Mouse (Mus musculus) T-helper 2 cell (primary cell): ENCODE data around the gene Mdm2.
"Not testable (repeated sequence)": the region's sequence is repeated elsewhere in the genome, so short reads cannot be mapped to it uniquely, and the experiment has no call there.

Experiments used
- in situ Hi-C: fragments of 300-600 bp; cut with MboI, MseI; formaldehyde crosslinking; loops from one replicate; pipeline ENCODE4 v1.15.1; 2025; ENCODE audit warnings: high pct_unique_total_duplicates

The Mdm2 gene

DNA sequence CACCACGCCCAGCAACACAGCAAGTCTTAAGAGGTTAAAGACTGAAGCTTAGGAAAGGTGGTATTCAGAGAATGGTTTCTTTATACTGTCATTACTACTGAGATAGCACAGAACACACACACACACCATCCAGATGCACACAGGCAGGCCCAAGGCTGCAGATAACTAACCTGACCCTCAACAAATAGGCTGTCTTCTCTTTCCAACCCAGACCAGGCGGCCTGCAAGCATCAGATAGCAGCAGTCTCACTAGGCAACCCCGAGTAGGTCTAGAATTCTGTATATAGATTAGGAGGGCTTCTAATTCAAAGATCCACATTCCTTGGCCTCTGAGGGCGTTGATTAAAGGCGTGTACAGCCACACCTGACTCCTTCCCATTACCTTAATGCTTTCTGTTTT lies 21.6 kb upstream of the Mdm2 start:
- in situ Hi-C loops = no loop called here

DNA sequence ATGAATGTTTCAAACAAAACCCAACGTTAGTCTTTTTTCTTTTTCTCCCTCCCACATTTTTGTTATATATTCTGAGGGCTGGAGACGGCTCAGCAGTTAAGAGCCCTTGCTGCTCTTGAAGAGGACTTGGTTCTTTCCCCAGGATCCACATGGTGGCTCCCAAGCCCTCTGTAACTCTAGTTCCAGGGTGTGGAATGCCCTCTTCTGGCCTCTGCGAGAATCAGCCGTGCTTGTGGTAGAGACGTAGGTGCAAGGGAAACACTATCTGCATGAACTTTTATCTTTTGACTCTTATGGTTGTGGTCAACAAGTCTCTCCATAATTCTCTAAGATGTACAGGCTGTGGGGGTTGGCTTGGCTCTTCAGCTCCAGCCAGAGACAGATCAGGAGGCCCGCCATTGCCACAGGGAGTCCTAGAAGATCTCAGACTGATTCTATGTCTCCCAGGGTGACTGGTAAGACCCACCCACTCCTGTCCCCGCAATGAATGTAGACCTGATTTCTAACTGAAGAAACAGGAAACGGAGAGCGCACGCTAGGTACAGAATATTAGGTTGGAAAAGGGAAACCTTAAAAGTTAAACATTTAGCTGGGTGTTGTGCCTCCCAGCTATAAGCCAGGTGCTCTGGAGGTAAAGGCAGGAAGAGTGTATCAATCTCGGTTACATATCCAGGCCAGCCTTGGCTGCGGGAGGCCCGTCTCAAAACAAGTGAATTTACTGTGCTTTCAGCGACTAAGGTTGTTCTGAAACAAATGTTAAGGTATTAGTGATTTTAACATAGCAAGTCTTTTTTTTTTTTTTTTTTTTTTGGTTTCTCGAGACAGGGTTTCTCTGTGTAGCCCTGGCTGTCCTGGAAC lies 20.9 kb upstream of the Mdm2 start:
- in situ Hi-C loops = no loop called here

DNA sequence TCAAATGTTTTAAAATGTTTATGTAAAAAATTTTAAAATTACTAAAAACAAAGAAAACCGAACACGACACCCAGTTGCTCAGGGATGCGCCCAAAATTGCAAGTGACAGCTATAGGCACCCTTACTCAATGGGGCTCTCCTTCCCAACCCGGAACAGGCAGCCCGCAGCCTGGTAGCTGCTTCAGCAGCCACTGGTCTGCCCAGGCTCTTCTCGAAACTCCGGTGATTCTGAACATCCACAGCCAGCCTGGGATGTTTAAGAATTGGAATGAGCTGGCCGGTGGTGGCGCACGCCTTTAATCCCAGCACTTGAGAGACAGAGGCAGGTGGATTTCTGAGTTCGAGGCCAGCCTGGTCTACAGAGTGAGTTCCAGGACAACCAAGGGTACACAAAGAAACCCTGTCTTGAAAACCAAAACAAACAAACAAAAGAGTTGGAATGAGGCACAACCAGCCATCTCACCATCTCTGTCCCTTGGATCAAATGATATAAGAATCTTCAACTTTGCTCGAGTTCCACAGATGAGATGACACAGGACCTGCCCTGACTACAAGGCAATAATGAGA lies 20.2 kb upstream of the Mdm2 start:
- in situ Hi-C loops = no loop called here

DNA sequence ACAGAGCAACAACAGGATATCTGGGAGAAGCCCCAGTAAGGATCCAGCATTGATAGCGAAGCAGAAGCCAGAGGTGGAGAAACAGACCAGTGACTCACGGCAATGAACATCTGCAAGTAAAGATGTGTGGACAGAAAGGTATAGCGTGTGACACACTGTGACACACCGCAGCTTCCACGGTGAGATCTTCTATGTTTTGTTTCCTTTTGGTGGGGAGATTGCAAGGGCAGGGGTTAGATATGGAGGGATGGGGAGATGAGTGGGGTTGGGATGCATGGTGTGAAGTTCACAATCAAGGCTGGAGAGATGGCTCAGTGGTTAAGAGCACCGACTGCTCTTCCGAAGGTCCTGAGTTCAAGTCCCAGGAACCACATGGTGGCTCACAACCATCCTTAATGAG lies 19.6 kb upstream of the Mdm2 start:
- in situ Hi-C loops = no loop called here

DNA sequence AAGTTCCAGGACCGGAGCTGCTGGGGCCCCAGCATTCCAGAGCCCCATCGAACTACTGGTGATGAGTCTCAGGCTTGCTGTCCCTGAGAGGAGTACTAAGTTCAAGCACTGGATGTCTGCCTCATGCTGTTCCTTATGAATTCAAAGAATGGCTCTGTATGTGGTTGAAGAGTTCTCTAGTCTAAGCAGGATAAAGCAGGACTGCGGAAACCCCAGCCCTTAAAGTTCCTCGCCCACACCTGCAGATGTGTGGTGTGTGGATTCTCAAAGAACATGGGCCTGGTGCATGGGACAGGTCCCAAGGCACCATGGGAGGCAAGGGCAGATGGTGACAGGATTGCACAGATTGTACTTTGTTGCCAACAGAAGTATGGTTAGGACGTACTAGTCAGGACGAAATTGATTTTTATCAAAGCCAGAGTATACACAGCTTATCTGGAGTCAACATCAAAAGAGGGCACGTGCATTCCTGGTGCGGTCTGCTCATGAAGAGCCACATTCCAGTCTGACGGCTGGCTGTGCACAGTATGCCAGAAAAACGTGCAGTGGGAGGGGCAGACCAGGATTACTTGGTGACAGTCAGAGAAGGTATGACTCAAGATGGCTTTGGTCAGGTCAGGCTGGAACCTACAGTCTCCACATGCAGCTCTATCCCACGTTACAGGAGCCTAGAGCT lies 18.7 kb upstream of the Mdm2 start:
- in situ Hi-C loops = loop anchor here (10.0 kb wide), 1 partner anchor 306 kb away; no protein-coding TSS in a partner anchor

DNA sequence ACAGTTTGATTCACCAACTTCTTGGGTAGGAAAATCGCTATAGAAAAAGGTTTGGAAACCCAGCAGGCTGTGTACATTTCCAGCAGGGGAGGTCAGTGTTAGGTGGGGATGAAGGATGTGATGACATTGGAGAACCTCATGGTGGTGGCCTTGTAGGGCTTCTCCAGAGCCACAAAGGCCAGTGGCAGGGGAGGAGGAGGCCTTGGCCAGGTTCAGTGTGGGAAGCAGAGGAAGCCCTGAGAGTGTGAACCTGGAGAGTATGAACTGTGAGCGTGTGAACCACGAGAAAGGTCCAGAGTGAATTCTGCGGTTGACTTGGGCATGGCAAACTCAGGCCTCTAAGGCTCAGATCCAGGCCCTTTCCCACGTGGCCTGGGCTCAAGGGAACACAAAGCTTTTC lies 18.0 kb upstream of the Mdm2 start:
- in situ Hi-C loops = loop anchor here (10.0 kb wide), 1 partner anchor 306 kb away; no protein-coding TSS in a partner anchor

DNA sequence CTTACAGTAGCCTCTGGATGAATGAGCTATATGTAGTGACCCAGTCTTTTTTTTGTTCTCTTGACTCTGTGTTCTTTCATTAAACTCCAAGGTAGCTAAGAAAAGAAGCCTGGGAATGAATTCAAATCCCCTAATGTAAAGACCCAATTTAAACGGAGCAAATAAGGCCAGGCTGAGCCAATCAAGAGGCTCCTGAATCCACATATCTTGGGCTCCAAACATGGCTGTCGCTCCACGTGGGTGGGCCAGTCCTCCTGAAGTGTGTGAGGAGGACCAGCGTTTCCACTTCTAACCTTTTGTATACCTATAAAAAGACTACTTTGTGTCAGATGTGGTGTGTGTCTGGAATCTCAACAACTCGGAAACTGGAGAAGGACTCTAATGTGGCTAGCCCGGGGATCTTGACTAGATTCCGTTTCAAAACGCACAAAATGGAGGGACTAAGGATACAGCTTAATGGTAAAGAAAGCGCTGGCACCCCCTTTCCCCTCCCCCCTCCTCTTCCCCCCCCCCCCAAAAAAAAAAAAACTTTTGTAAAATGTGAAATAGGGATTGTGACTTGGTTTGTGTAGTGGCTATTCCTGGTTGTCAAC lies 17.1 kb upstream of the Mdm2 start:
- in situ Hi-C loops = loop anchor here (10.0 kb wide), 1 partner anchor 307 kb away; no protein-coding TSS in a partner anchor

DNA sequence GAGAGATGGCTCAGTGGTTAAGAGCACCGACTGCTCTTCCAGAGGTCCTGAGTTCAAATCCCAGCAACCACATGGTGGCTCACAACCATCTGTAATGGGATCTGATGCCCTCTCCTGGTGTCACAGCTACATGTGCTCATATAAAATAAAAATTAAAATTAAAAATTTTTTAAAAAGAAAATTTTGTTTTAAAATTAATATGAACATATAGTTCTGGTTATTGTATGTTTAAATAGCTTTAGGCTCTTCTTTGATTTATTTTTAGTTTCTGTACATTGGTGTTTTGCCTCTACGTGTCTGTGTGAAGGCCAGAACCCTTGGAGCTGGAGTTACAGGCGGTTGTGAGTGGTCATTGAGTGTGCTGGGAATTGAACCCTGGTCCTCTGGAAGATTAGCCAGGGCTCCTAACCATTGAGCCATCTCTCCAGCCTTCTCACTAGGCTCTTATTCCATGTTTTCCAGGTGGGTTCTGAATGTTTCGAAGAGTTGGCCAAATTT lies 16.4 kb upstream of the Mdm2 start:
- in situ Hi-C loops = loop anchor here (10.0 kb wide), 1 partner anchor 308 kb away; no protein-coding TSS in a partner anchor

DNA sequence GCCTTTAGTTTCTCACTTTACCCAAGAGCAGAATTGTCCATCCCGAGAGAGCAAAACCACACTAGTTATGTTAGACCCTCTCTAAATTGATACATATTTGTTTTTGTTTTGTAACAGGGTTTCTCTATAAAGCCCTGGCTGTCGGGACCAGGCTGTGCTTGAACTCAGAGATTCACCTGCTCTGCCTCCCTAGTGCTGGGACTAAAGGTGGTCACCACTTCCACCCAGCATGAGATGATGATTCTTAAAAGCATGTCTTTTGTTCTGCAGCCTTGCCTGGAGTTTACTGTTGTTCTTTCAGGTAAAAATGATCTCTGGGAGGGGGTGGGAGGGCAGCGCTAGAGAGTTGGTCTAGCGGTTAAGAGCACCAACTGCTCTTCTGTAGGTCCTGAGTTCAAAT lies 15.8 kb upstream of the Mdm2 start:
- in situ Hi-C loops = loop anchor here (10.0 kb wide), 1 partner anchor 308 kb away; no protein-coding TSS in a partner anchor

DNA sequence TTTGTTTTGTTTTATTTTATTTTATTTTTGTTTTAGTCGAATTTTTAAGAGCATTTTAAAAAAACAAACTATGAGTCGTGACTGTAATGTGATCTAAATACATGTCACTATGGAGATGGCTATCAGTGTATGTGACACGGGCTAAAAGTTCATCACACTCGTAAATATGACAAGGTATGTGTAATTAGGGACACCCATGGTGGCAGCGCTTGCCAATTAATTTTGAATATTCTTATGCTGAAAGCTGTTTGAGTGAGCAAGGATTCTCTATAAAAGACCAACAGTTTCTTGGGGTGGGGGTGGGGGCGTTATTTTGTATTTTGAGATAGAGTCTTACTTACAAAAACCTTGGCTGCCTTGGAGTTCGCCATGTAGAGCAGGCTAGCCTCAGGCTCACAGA lies 15.1 kb upstream of the Mdm2 start:
- in situ Hi-C loops = loop anchor here (10.0 kb wide), 1 partner anchor 309 kb away; no protein-coding TSS in a partner anchor

DNA sequence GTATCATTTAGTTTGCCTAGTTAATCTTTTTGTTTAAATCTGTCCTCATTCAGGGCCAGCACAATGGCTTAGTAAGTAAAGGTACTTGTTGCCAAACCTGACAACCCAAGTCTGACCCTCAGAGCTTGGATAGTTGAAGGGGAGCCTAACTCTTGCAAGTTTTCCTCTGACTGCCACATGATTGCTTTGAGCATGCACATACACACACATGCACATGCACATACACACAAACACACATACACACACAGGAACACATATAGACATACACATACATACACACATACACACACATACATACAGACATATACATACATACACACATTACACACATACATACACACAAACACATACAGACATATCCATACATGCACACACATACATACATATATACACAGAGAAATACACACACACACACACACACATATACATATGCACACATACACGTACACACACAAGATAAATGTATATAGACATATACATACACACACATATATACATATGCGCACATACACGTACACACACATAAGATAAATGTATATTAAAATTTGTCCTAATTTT lies 14.3 kb upstream of the Mdm2 start:
- in situ Hi-C loops = loop anchor here (10.0 kb wide), 1 partner anchor 310 kb away; no protein-coding TSS in a partner anchor

DNA sequence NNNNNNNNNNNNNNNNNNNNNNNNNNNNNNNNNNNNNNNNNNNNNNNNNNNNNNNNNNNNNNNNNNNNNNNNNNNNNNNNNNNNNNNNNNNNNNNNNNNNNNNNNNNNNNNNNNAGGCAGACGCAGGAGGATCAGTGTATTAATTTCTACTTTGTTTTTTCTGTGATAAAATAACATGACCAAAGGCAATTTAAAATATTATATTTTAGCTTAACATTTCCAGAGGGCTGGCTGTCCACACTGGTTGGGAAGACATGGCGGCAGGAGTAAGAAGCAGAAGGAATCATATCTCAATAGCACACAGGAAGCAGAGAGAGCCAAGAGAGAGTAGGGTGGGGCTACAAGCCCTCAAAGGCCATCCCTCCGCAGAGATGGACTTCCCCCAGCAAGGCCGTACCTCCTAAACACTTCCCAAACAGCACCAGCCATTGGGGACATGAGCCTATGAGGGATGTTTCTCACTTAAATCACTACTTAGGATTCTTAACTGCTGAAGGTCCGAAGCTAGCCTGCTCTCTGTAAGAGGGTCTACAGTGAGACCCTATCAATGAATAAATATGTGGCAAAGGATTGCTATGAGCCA lies 13.7 kb upstream of the Mdm2 start:
- in situ Hi-C loops = loop anchor here (10.0 kb wide), 1 partner anchor 311 kb away; no protein-coding TSS in a partner anchor

DNA sequence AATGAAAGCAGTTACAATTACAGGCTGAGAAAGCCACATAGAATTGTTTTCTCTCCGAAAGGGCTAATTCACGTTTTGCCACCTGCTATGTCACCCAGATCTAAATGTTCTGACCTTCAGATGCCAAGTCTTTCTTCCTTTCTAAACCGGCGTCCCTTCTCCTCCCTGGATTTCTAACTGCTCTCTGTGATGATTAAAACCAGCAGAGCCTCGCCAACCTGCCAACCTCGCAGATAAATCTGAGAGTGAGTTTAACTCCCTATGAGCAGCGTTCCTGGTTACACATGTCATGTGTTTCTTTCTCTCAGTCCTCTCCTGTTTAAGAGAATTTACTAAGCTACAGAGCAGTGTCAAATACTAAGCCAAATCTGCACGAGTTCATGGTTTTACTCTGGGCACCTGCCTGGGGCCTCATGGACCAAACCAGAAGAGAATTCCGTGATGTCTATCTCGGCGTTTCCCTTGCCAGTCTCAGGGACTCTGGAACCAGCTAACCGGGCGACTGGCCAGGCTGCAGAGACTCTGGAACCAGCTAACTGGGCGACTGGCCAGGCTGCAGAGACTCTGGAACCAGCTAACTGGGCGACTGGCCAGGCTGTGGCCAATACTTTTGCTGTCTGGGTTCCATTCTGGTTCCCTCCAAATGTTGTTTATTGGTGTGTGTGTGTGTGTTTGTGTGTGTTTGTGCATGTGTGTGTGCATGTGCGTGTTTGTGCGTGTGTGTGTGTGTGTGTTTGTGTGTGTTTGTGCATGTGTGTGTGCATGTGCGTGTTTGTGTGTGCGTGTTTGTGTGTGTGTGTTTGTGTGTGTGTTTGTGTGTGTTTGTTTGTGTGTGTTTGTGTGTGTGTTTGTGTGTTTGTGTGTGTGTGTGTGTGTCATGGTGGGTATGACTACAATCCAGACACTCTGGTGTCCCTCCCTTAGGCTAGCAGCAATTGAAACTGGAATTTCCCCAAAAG lies 7.9 kb upstream of the Mdm2 start:
- in situ Hi-C loops = no loop called here

DNA sequence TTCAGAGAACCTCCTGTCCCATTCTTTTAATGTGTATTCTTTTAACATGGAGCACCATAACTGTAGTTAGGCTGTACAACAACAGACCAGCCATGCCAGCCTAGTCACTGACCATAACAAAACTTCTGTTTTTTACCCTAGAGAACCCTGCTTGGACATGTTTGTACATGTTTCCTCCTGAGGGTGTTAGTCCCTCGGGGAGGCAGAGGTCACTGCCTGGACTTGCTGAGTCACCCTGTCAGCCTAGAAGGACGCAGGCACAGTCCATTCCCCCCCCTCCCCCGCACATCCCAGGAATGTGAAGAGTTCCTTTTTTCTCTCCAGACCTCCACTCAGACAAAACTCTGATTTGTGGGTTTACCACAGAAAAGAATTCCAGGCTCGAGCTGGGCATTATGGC lies 7.0 kb upstream of the Mdm2 start:
- in situ Hi-C loops = no loop called here

DNA sequence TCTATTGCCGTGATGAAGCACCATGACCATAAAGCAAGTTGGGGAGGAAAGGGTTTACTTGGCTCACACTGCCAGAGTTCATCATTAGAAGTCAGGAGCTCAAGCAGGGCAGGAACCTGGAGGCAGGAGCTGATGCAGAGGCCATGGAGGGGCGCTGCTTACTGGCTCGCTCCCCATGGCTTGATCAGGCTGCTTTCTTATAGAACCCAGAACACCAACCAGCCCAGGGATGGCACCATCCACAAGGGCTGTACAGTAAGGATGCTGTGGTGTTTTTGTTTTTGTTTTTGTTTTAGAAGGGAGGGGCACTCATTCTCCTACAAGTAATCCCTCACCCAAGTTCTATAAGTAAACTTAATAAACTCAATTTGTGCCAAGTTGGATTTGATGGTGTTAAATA lies 6.1 kb upstream of the Mdm2 start:
- in situ Hi-C loops = no loop called here

DNA sequence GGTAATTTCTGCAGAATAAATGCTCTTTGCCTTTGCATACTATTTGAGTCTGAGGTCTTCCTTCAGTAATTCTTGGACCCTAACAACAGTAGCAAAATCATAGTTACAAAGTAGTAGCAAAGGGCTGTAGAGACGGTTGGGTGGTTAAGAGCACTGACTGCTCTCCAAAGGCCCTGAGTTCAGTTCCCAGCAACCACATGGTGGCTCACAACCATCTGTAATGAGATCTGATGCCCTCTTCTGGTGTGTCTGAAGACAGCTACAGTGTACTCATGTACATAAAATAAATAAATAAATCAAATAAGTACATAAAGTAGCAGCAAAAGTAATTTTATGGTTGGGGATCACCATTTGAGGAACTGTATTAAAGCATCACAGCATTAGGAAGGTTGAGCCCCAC lies 5.1 kb upstream of the Mdm2 start:
- in situ Hi-C loops = not testable (repeated sequence)

DNA sequence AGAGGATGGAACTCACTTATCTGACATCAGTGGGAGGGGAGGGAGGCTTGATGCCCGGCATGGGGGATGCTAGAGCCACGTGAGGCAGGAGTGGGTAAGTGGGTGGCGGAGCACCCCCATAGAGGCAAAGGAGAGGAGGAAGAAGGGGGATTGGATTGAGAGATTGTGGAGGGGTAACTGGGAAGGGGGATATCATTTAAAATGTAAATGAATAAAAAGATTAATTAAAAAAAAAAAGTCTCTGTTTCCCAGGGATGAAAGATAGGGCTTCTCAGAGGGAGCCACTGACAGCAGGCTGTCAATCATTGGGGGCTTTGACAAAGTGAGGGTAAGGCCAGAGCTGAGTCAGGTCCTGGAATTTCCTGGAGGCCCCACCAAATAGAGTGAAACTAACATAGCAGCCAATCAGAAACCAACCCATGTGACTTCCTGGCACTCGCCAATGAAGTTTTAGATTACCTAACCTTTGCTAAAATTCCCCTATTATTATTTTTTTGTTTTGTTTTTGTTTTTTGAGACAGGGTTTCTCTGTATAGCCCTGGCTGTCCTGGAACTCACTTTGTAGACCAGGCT lies 4.5 kb upstream of the Mdm2 start:
- in situ Hi-C loops = no loop called here

DNA sequence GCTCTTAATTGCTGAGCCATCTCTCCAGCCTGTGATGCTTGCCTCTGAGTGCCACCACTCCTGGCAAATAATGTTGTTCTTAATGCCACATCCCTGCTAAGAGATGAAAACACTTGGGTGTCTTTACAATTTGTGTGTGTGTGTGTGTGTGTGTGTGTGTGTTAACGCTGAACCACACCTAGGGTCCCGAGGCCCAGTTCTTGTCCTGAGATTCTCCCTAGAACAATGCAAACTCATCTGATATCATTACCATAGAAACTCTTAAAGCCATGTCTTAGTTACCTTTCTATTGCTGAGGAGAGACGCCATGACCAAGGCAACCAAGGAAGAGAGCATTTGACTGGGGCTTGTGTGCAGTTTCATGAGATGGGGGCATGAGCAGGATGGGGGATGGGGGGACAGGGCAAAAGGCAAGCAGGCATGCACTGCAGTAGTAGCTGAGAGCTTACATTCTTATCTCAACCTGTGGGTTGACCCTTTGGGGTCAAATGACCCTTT lies 3.5 kb upstream of the Mdm2 start:
- in situ Hi-C loops = no loop called here

DNA sequence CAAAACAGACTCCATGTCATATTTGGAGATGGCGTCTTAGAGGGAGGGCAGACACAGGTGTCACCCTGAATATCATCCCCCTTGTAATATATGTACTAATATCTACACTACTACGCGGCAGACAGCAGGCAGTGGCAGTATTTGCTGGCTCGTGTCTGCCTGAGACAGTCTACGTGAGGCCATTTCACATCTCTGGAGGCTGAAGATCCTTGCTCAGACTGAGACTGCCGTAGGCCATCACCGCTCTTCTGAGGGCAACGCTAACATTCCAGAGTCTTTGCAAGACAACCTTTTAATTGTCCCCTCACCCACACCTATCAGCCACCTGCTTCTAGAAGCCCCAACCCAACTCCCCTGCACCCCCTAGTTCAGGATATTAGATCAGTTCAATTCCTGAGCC lies 2.9 kb upstream of the Mdm2 start:
- in situ Hi-C loops = no loop called here
